Mouse (Mus musculus): ENCODE results near the gene Plxna3. TPM values are rescaled to one million over a fixed set of nuclear protein-coding genes. Genes with fewer than 3 reads are reported as not detected.
A peak's percentile ranks its signal among the peaks of the same experiment; 100 is the strongest.

The Plxna3 gene
- polyA plus RNA-seq, 1 experiment from 2014 or later: 5.4 TPM

DNA sequence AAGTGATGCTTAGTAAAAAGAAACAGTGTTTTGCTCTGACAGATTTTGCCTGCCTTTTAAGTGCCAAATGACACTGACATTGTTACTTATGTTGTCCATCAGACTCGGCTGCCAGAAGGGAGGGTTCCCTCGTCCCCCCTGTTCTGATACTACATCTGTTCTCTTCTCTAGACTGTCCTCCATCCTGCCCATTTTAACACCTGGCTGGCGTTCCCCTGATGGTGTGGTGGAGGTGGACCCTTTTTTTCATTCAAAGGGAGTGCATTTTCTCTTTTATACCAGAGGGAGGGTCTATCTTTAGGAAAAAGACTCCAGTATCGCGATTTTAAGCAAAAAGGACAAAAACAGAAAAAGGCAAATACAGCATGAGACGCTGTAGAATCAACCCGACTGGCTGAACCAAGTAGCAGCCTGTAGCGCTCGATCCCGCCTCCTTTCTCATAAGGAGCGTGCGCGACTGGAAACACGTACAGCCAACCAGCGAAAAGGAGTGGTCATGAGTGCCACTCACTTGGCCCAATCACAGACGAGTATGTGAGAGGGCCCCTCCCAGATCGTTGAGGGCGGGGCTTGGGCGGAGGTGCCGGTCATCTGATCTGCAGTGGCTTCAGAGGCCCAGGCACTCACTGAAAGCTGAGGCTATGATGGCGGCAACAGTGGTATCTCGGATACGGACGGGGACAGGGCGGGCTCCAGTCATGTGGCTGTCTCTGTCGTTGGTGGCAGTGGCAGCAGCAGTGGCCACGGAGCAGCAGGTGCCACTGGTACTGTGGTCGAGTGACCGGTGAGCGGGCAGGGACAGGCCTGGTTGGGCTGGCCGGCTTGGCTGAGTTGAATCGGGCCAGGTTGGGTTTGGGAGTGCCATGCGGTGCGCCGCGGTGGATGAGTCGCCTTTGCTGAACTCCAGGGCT is 32.1 kb upstream of the Plxna3 start, which contains the start of gene Atp6ap1:
Gene Atp6ap1 (plus strand): TSS at position 560 of the 911 bp plus-strand sequence.
- H3K27me3 ChIP-seq (ENCODE audit: control insufficient read depth, insufficient read depth, low read length): no peaks in the 10 kb centered on the region
- H3K27ac ChIP-seq (replicated peaks in 1 of 2; ENCODE audit: control insufficient read depth in 1 of 2, insufficient read depth in 1 of 2, low read depth in 2 of 2, low read length in 2 of 2): peak within 1 kb of the TSS; percentile 57 to 58
- H3K9me3 ChIP-seq (ENCODE audit: control insufficient read depth, low read length): no peaks in the 10 kb centered on the region
- peak within 1 kb of the TSS; percentile 81 for H3K9ac ChIP-seq (ENCODE audit: low read length)
- no peaks in the 10 kb centered on the region for H3K4me1 ChIP-seq (ENCODE audit: control insufficient read depth in 2 of 2, insufficient read depth in 2 of 2, low read length in 2 of 2)
- H3K36me3 ChIP-seq (ENCODE audit: control insufficient read depth, insufficient read depth, low read length): peaks cover 27% of the 10 kb centered on the region
- peak; percentile 96 for ATAC-seq (ENCODE audit: insufficient number of reproducible peaks, insufficient read depth, low FRiP score, low read depth)
- H3K4me2 ChIP-seq (ENCODE audit: low read length): peak within 1 kb of the TSS; percentile 73
- 16% methylated on average over 36 of the region's 37 CpGs for WGBS
- peak within 1 kb of the TSS; percentile 61 to 88 for H3K4me3 ChIP-seq (ENCODE audit: control insufficient read depth in 1 of 2, insufficient read depth in 1 of 2, low read depth in 1 of 2, low read length in 2 of 2)

DNA sequence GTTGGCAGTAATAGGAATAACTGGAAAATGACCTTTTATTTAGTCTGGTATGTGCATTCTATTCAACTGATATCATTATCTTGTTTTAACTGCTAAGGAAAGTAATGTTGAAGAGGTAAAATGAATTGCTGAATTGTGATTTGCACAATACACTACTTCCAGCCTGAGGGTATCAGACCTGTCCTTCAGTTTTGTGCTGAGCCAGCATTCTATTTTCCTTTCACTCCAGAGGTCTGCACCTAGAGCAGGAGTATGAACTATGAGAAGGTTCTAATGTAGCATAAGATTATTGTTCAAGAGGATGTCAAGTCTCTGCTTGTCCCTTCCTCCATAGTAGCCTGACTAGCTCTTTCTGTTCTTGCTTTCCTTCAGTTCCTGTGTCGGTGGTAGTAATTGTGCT is 30.5 kb upstream of the Plxna3 start:
- Histone ChIP-seq H3K27ac (replicated peaks in 1 of 2; ENCODE audit: control insufficient read depth in 1 of 2, insufficient read depth in 1 of 2, low read depth in 2 of 2, low read length in 2 of 2) (no peak overlapping the region), H3K9me3 (ENCODE audit: control insufficient read depth, low read length) (no peaks in the 10 kb centered on the region), H3K27me3 (ENCODE audit: control insufficient read depth, insufficient read depth, low read length) (no peaks in the 10 kb centered on the region), H3K4me3 (ENCODE audit: control insufficient read depth in 1 of 2, insufficient read depth in 1 of 2, low read depth in 1 of 2, low read length in 2 of 2) (no peak overlapping the region), H3K4me1 (ENCODE audit: control insufficient read depth in 2 of 2, insufficient read depth in 2 of 2, low read length in 2 of 2) (no peaks in the 10 kb centered on the region), H3K36me3 (ENCODE audit: control insufficient read depth, insufficient read depth, low read length) (peaks cover 42% of the 10 kb centered on the region), H3K9ac (ENCODE audit: low read length) (no peak overlapping the region), H3K4me2 (ENCODE audit: low read length) (no peak overlapping the region)
- ATAC-seq (ENCODE audit: insufficient number of reproducible peaks, insufficient read depth, low FRiP score, low read depth): no peak
- WGBS: 72% methylated on average over 1 of the region's 1 CpGs

DNA sequence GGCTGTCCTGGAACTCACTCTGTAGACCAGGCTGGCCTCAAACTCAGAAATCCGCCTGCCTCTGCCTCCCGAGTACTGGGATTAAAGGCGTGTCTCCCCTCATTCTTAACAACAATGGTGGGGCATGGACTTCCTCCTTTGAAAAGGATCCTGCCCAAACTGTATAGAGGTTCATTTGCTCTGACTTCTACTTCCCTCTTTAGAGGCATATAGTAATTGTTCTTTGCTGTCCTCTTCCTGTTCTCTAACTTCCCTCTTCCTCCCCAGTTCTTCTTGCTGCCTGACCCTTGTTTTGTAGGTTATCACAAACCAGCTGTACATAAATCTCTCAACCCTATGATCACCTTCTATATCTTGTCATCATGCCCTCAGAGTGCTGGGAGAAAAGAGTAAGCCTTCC is 29.1 kb upstream of the Plxna3 start:
- Histone ChIP-seq H3K9ac (ENCODE audit: low read length) (no peak overlapping the region), H3K4me1 (ENCODE audit: control insufficient read depth in 2 of 2, insufficient read depth in 2 of 2, low read length in 2 of 2) (no peaks in the 10 kb centered on the region), H3K4me2 (ENCODE audit: low read length) (no peak overlapping the region), H3K36me3 (ENCODE audit: control insufficient read depth, insufficient read depth, low read length) (peaks cover 50% of the 10 kb centered on the region), H3K27me3 (ENCODE audit: control insufficient read depth, insufficient read depth, low read length) (no peaks in the 10 kb centered on the region), H3K4me3 (ENCODE audit: control insufficient read depth in 1 of 2, insufficient read depth in 1 of 2, low read depth in 1 of 2, low read length in 2 of 2) (no peak overlapping the region), H3K27ac (replicated peaks in 1 of 2; ENCODE audit: control insufficient read depth in 1 of 2, insufficient read depth in 1 of 2, low read depth in 2 of 2, low read length in 2 of 2) (no peak overlapping the region), H3K9me3 (ENCODE audit: control insufficient read depth, low read length) (no peaks in the 10 kb centered on the region)
- ATAC-seq (ENCODE audit: insufficient number of reproducible peaks, insufficient read depth, low FRiP score, low read depth): no peak
- 69% methylated on average over 3 of the region's 3 CpGs for WGBS

DNA sequence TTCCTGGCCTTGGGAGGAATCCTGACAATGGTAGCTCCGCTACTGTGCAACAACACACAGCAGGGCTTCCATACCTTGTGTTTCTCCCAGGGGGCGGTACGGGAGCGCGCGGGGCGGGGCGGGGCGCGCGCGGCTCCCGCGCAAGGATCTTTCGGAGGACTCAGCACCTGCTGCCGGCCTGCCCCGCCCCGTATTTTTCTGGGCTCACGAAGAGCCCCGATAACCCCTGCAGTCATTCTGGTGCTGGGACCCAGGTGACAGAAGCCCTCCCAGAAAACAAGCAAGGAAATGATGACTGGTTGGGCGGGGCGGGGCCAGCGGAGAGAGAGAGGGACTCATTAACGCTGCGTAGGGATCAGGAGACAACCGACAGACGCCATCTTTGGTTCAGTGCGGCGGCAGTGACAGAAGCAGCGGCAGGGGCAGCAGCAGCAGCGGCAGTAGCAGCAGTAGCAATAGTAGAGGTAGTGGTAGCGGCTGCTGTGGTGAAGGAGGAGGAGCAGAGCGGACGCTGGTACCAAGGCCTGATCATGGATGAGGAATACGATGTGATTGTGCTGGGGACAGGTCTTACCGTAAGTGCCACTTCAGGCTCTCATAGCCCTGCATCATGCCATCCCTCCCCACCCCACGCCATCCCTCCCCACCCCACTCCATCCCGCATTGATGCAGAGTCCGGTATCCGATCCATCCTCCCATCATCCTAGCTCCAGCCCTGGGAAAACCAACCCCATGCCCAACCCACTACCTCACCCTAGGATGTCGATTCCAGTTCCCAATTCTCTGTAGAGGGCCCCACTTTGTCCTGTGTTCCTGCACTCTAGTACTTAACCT is 23.8 kb upstream of the Plxna3 start, which contains the start of gene Gdi1:
Gene Gdi1 (plus strand): TSS at position 132 of the 834 bp plus-strand sequence.
- Histone ChIP-seq H3K27ac (replicated peaks in 1 of 2; ENCODE audit: control insufficient read depth in 1 of 2, insufficient read depth in 1 of 2, low read depth in 2 of 2, low read length in 2 of 2) (peak within 1 kb of the TSS; percentile 89 to 96), H3K9me3 (ENCODE audit: control insufficient read depth, low read length) (no peaks in the 10 kb centered on the region), H3K9ac (ENCODE audit: low read length) (peak within 1 kb of the TSS; percentile 81), H3K36me3 (ENCODE audit: control insufficient read depth, insufficient read depth, low read length) (peaks cover 76% of the 10 kb centered on the region), H3K4me3 (ENCODE audit: control insufficient read depth in 1 of 2, insufficient read depth in 1 of 2, low read depth in 1 of 2, low read length in 2 of 2) (peak within 1 kb of the TSS; percentile 58 to 89), H3K27me3 (ENCODE audit: control insufficient read depth, insufficient read depth, low read length) (no peaks in the 10 kb centered on the region), H3K4me2 (ENCODE audit: low read length) (peak within 1 kb of the TSS; percentile 71), H3K4me1 (ENCODE audit: control insufficient read depth in 2 of 2, insufficient read depth in 2 of 2, low read length in 2 of 2) (peaks cover 0 to 5% of the 10 kb centered on the region in 2 experiments; a peak in 2 of 4 replicates)
- WGBS: 19% methylated on average over 39 of the region's 41 CpGs
- ATAC-seq (ENCODE audit: insufficient number of reproducible peaks, insufficient read depth, low FRiP score, low read depth): peak; percentile 82

DNA sequence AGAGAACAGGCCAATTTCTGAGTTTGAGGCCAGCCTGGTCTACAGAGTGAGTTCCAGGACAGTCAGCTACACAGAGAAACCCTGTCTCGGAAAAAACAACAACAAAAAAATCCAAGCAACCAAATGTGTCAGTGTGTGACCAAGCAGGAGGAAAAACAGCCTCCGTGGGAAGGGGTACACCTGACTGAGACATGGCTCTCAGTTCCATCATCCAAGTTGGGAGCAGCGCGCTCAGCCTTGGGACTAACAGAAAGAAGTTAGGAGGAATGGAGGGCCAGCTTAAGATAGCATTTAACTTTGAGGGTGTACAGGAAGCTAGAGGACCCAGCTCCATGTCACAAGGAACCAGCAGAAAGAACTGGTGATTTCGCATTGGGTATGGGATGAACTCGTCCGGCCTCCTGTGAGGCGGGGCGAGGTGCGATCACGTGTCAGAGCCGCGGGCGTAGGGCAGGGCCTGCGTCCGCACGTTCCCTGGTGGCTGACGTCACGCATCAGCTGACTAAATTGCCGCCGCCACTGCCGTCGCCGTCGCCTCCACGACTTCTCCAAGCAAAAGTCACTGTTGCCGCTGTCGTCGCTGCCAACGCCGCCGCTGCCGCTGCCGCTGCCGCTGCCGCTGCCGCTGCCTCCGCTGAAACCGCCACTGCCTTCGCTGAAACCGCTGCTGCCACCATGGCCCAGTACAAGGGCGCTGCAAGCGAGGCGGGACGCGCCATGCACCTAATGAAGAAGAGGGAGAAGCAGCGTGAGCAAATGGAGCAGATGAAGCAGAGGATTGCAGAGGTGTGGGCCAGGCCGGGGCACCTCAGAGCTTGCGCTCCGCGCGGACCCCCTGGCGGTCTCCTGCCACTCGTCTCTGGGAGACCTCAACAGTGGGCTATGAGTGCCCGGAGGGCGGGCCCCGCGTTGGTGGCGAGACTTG is 16.1 kb upstream of the Plxna3 start, which contains the start of gene Fam50a:
Gene Fam50a (plus strand): TSS at position 494 of the 925 bp plus-strand sequence.
- peak; percentile 93 for ATAC-seq (ENCODE audit: insufficient number of reproducible peaks, insufficient read depth, low FRiP score, low read depth)
- H3K4me3 ChIP-seq (ENCODE audit: control insufficient read depth in 1 of 2, insufficient read depth in 1 of 2, low read depth in 1 of 2, low read length in 2 of 2): peak within 1 kb of the TSS; percentile 60 to 79
- peak within 1 kb of the TSS; percentile 85 to 86 for H3K27ac ChIP-seq (replicated peaks in 1 of 2; ENCODE audit: control insufficient read depth in 1 of 2, insufficient read depth in 1 of 2, low read depth in 2 of 2, low read length in 2 of 2)
- H3K27me3 ChIP-seq (ENCODE audit: control insufficient read depth, insufficient read depth, low read length): no peaks in the 10 kb centered on the region
- no peaks in the 10 kb centered on the region; a peak in 1 of 4 replicates for H3K4me1 ChIP-seq (ENCODE audit: control insufficient read depth in 2 of 2, insufficient read depth in 2 of 2, low read length in 2 of 2)
- H3K9ac ChIP-seq (ENCODE audit: low read length): peak within 1 kb of the TSS; percentile 80
- H3K36me3 ChIP-seq (ENCODE audit: control insufficient read depth, insufficient read depth, low read length): peaks cover 53% of the 10 kb centered on the region
- no peaks in the 10 kb centered on the region for H3K9me3 ChIP-seq (ENCODE audit: control insufficient read depth, low read length)
- peak within 1 kb of the TSS; percentile 75 for H3K4me2 ChIP-seq (ENCODE audit: low read length)
- 20% methylated on average over 56 of the region's 59 CpGs for WGBS

DNA sequence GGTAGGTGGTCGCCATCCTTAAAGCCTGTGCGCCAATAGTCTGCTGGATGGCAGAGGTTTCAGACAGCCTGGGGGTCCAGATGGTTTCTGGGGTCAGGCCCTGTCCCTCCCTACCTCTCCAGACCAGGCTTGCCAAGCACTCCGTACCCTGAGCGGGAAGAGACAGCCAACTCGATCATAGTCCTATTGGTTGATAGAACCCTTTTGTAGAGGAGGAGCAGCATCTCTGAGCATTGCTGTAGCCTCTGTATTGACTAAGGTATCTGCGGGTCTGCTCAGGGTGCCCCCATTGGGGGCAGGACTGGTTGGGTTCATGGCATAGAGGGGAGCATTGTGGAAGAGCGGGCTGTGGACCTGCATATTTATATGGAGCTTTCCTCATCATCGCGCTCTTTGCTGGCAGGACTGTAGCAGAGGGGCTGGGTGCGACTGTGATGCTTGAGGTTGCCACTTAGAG is 377 bp downstream of the Plxna3 start:
- H3K27me3 ChIP-seq (ENCODE audit: control insufficient read depth, insufficient read depth, low read length): no peaks in the 10 kb centered on the region
- 35% methylated on average over 10 of the region's 10 CpGs for WGBS
- H3K4me1 ChIP-seq (ENCODE audit: control insufficient read depth in 2 of 2, insufficient read depth in 2 of 2, low read length in 2 of 2): peaks cover 5% of the 10 kb centered on the region in 2 experiments; a peak in 2 of 4 replicates
- peak overlapping the region; percentile 71 for H3K4me2 ChIP-seq (ENCODE audit: low read length)
- peaks cover 5% of the 10 kb centered on the region; the same call in 1 of the 2 replicates for H3K36me3 ChIP-seq (ENCODE audit: control insufficient read depth, insufficient read depth, low read length)
- peak overlapping the region; percentile 70 for H3K9ac ChIP-seq (ENCODE audit: low read length)
- H3K4me3 ChIP-seq (ENCODE audit: control insufficient read depth in 1 of 2, insufficient read depth in 1 of 2, low read depth in 1 of 2, low read length in 2 of 2): peak overlapping the region; percentile 45 to 52
- 0 out of 2 replicates have a peak, but pooled peaks have one; percentile 15 for ATAC-seq (ENCODE audit: insufficient number of reproducible peaks, insufficient read depth, low FRiP score, low read depth)
- H3K27ac ChIP-seq (replicated peaks in 1 of 2; ENCODE audit: control insufficient read depth in 1 of 2, insufficient read depth in 1 of 2, low read depth in 2 of 2, low read length in 2 of 2): no peak overlapping the region
- H3K9me3 ChIP-seq (ENCODE audit: control insufficient read depth, low read length): no peaks in the 10 kb centered on the region

All from heart, embryonic 14.5 days (tissue).